Mouse (Mus musculus): ENCODE measurements around the gene Slk.

DNA sequence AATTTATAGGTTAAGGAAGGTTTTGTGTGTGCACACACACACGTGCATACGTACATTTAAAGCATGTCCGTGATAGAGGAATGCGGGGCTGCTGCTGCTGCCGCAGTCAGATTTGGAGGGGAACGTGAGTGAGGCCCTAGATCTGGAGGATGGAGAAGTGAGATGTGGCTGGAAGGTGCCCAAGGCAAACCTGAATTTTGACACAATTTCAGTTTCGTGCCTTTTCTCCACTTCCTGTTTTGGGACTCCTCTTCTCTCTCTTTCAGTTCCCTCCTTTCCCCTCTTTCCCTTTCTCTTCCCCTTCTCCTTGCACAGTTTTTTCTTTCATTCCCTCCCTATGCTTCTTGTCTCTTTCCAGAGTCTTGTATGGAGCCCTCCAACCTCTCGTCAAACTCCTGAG is 42.0 kb downstream of the Slk start:
- TF ChIP-seq TCF3 (IDR thresholded peaks at IDR 0.05; ENCODE audit: insufficient read length, low read depth) (no peak), POLR2A (IDR thresholded peaks at IDR 0.05; ENCODE audit: insufficient read length, low read depth) (no peak), TCF12 (IDR thresholded peaks at IDR 0.05; ENCODE audit: insufficient read depth, poor library complexity, severe bottlenecking) (no peak), USF1 (IDR thresholded peaks at IDR 0.05; ENCODE audit: low read depth) (no peak), POLR2AphosphoS2 (IDR thresholded peaks at IDR 0.05; ENCODE audit: insufficient read length, low read depth) (no peak), MYOD1 (IDR thresholded peaks at IDR 0.05; ENCODE audit: control insufficient read depth in 1 of 3, insufficient read length in 2 of 3, low read depth in 2 of 3) (no peak)
